Comparison of ENCODE assay signal across 20 mouse cellular contexts in genomic region chr15:27756426-27756825, GRCm38 (mm10).
DNase-seq lines count a peak whose midpoint lies in the region; ATAC-seq and TF ChIP-seq lines count a peak whose summit lies in the region.
"Had no signal": no experiment of that assay in that cellular context is flagged by ENCODE, and none has a peak within 500 bp of the region (broad histone marks: within the 10 kb centered on the region; RNA-seq: fewer than 3 reads in every experiment).

No protein-coding gene starts in this region.

- peaks cover 17% of the 10 kb centered on the region for H3K4me1 ChIP-seq in cortical plate, adult 2 months (ENCODE audit: control insufficient read depth, insufficient read depth, low read length)

- TF ChIP-seq CTCF in layer of hippocampus, adult 2 months (conservative IDR thresholded peaks at IDR 0.05) = no peak
- TF ChIP-seq CTCF in cortical plate, adult 2 months (IDR thresholded peaks at IDR 0.05; ENCODE audit: extremely low read depth, insufficient read depth, low read length) = no peak

- TF ChIP-seq POLR2A in cortical plate, adult 2 months (IDR thresholded peaks at IDR 0.05; ENCODE audit: extremely low read depth, insufficient read depth, low read length) = no peak

- no peak overlapping the region for H3K4me3 ChIP-seq in layer of hippocampus, adult 2 months
- H3K4me3 ChIP-seq in cortical plate, adult 2 months (ENCODE audit: insufficient read depth, low read length) = no peak overlapping the region
- H3K4me3 ChIP-seq: embryonic facial prominence, embryonic 12.5 days; embryonic facial prominence, embryonic 15.5 days; forebrain, embryonic 15.5 days; gastrocnemius, adult 2 months; hindbrain, embryonic 12.5 days; hindbrain, embryonic 15.5 days had no signal

- DNase-seq in layer of hippocampus, adult 2 months (ENCODE audit: low spot score in 2 of 2) = peak in 1 of 2 experiments; percentile 59
- no peak for DNase-seq in layer of hippocampus, postnatal 10 days (ENCODE audit: low spot score in 2 of 2)
- peak; percentile 71 for DNase-seq in layer of hippocampus, adult 9-11 months
- DNase-seq: adrenal gland, adult 8-10 months; adrenal gland, postnatal 25 days; cerebellum, adult 18-20 months; cerebellum, adult 9-10 months; cerebellum, postnatal 14 days; gastrocnemius, adult 2 months; gastrocnemius, postnatal 14 days; heart, adult 11 months had no signal

- ATAC-seq in CD4-positive, CD25-positive, alpha-beta regulatory T cell, adult 4 months = no peak
- no peak for ATAC-seq in monocyte, adult 5-6 weeks (replicated peaks; ENCODE audit: insufficient number of reproducible peaks, low FRiP score, low TSS enrichment, poor library complexity, severe bottlenecking)
- ATAC-seq: activated CD4-positive, CD25-positive, alpha-beta regulatory T cell, adult 4 months; forebrain, embryonic 15.5 days had no signal

- peak overlapping the region; percentile 89 for H3K27ac ChIP-seq in layer of hippocampus, adult 2 months
- 0 out of 2 replicates have a peak overlapping the region, but pooled peaks have one; percentile 39 for H3K27ac ChIP-seq in cortical plate, adult 2 months (ENCODE audit: insufficient read depth, low read length)
- H3K27ac ChIP-seq: embryonic facial prominence, embryonic 12.5 days; embryonic facial prominence, embryonic 15.5 days; forebrain, embryonic 15.5 days; gastrocnemius, adult 2 months; hindbrain, embryonic 12.5 days; hindbrain, embryonic 15.5 days had no signal
